Mouse (Mus musculus): ENCODE measurements around the gene Stim2. TPM values are rescaled to one million over a fixed set of nuclear protein-coding genes. Genes with fewer than 3 reads are reported as not detected.

Stim2 gene
- polyA plus RNA-seq, 1 experiment from 2014 or later: 36.4 TPM

- H3K4me2 ChIP-seq (replicated peaks): no peak overlapping the region
- H3K27me3 ChIP-seq (ENCODE audit: control insufficient read depth, insufficient read depth, low read length): no peaks in the 10 kb centered on the region
- H3K9me3 ChIP-seq (ENCODE audit: control insufficient read depth, low read length): no peaks in the 10 kb centered on the region
- 93% methylated on average over 5 of the region's 5 CpGs for WGBS
- H3K36me3 ChIP-seq (replicated peaks; ENCODE audit: control insufficient read depth, insufficient read depth): no peaks in the 10 kb centered on the region
- no peak overlapping the region for H3K9ac ChIP-seq
- no peak for DNase-seq (ENCODE audit: low spot score)
- H3K4me3 ChIP-seq (replicated peaks; ENCODE audit: low read length): no peak overlapping the region
- ATAC-seq (ENCODE audit: low FRiP score): no peak
- no peak overlapping the region for H3K27ac ChIP-seq
- H3K4me1 ChIP-seq (replicated peaks; ENCODE audit: control insufficient read depth, insufficient read depth, low read length): no peaks in the 10 kb centered on the region
These were observed 73.0 kb downstream of the Stim2 start for GRCm38 (mm10) chr5:54071288-54071687.

- DNase-seq (ENCODE audit: low spot score): no peak
- Histone ChIP-seq H3K4me3 (replicated peaks; ENCODE audit: low read length) (no peak overlapping the region), H3K27ac (no peak overlapping the region), H3K4me1 (replicated peaks; ENCODE audit: control insufficient read depth, insufficient read depth, low read length) (no peaks in the 10 kb centered on the region), H3K27me3 (ENCODE audit: control insufficient read depth, insufficient read depth, low read length) (no peaks in the 10 kb centered on the region), H3K36me3 (replicated peaks; ENCODE audit: control insufficient read depth, insufficient read depth) (no peaks in the 10 kb centered on the region), H3K9ac (no peak overlapping the region), H3K9me3 (ENCODE audit: control insufficient read depth, low read length) (no peaks in the 10 kb centered on the region), H3K4me2 (replicated peaks) (no peak overlapping the region)
- ATAC-seq (ENCODE audit: low FRiP score): no peak
- 92% methylated on average over 7 of the region's 7 CpGs for WGBS
These were observed 73.4 kb downstream of the Stim2 start for GRCm38 (mm10) chr5:54071705-54072104.

GRCm38 (mm10) chr5:54073291-54073690, 75.0 kb downstream of the Stim2 start:
- H3K4me3 ChIP-seq (replicated peaks; ENCODE audit: low read length): no peak overlapping the region
- no peaks in the 10 kb centered on the region for H3K36me3 ChIP-seq (replicated peaks; ENCODE audit: control insufficient read depth, insufficient read depth)
- no peaks in the 10 kb centered on the region for H3K27me3 ChIP-seq (ENCODE audit: control insufficient read depth, insufficient read depth, low read length)
- no peaks in the 10 kb centered on the region for H3K9me3 ChIP-seq (ENCODE audit: control insufficient read depth, low read length)
- no peaks in the 10 kb centered on the region for H3K4me1 ChIP-seq (replicated peaks; ENCODE audit: control insufficient read depth, insufficient read depth, low read length)
- peak; percentile 38 for DNase-seq (ENCODE audit: low spot score)
- H3K4me2 ChIP-seq (replicated peaks): no peak overlapping the region
- ATAC-seq (ENCODE audit: low FRiP score): no peak
- H3K27ac ChIP-seq: peak overlapping the region; percentile 2; the same call in 1 of the 2 replicates
- 34% methylated on average over 1 of the region's 1 CpGs for WGBS
- no peak overlapping the region for H3K9ac ChIP-seq

- Histone ChIP-seq H3K36me3 (replicated peaks; ENCODE audit: control insufficient read depth, insufficient read depth) (no peaks in the 10 kb centered on the region), H3K9me3 (ENCODE audit: control insufficient read depth, low read length) (no peaks in the 10 kb centered on the region), H3K4me1 (replicated peaks; ENCODE audit: control insufficient read depth, insufficient read depth, low read length) (no peaks in the 10 kb centered on the region), H3K9ac (no peak overlapping the region), H3K4me2 (replicated peaks) (no peak overlapping the region), H3K27ac (no peak overlapping the region), H3K4me3 (replicated peaks; ENCODE audit: low read length) (no peak overlapping the region), H3K27me3 (ENCODE audit: control insufficient read depth, insufficient read depth, low read length) (no peaks in the 10 kb centered on the region)
- WGBS: 93% methylated on average over 1 of the region's 1 CpGs
- no peak for DNase-seq (ENCODE audit: low spot score)
- ATAC-seq (ENCODE audit: low FRiP score): no peak
These were observed 81.7 kb downstream of the Stim2 start for GRCm38 (mm10) chr5:54079997-54080396.

GRCm38 (mm10) chr5:54087912-54088311, 89.6 kb downstream of the Stim2 start:
- no peak for ATAC-seq (ENCODE audit: low FRiP score)
- Histone ChIP-seq H3K36me3 (replicated peaks; ENCODE audit: control insufficient read depth, insufficient read depth) (no peaks in the 10 kb centered on the region), H3K4me1 (replicated peaks; ENCODE audit: control insufficient read depth, insufficient read depth, low read length) (no peaks in the 10 kb centered on the region), H3K9ac (no peak overlapping the region), H3K9me3 (ENCODE audit: control insufficient read depth, low read length) (no peaks in the 10 kb centered on the region), H3K27me3 (ENCODE audit: control insufficient read depth, insufficient read depth, low read length) (no peaks in the 10 kb centered on the region), H3K27ac (no peak overlapping the region), H3K4me3 (replicated peaks; ENCODE audit: low read length) (no peak overlapping the region), H3K4me2 (replicated peaks) (no peak overlapping the region)
- 91% methylated on average over 3 of the region's 3 CpGs for WGBS
- DNase-seq (ENCODE audit: low spot score): no peak

- 84% methylated on average over 6 of the region's 6 CpGs for WGBS
- ATAC-seq (ENCODE audit: low FRiP score): no peak
These were observed 99.9 kb downstream of the Stim2 start for GRCm38 (mm10) chr5:54098219-54098618.

GRCm38 (mm10) chr5:54100916-54101315, 102.6 kb downstream of the Stim2 start:
- H3K27ac ChIP-seq: 0 out of 2 replicates have a peak overlapping the region, but pooled peaks have one; percentile 34
- WGBS: 40% methylated on average over 3 of the region's 3 CpGs
- DNase-seq (ENCODE audit: low spot score): peak; percentile 56

More at GRCm38 (mm10) chr5:54098219-54098618, 99.9 kb downstream of the Stim2 start:
- H3K9ac ChIP-seq: no peak overlapping the region
- H3K4me3 ChIP-seq (replicated peaks; ENCODE audit: low read length): no peak overlapping the region
- no peaks in the 10 kb centered on the region for H3K27me3 ChIP-seq (ENCODE audit: control insufficient read depth, insufficient read depth, low read length)
- H3K9me3 ChIP-seq (ENCODE audit: control insufficient read depth, low read length): no peaks in the 10 kb centered on the region
- H3K36me3 ChIP-seq (replicated peaks; ENCODE audit: control insufficient read depth, insufficient read depth): no peaks in the 10 kb centered on the region
- H3K4me1 ChIP-seq (replicated peaks; ENCODE audit: control insufficient read depth, insufficient read depth, low read length): peaks cover 6% of the 10 kb centered on the region; the same call in 1 of the 2 replicates
- no peak overlapping the region for H3K27ac ChIP-seq
- no peak overlapping the region for H3K4me2 ChIP-seq (replicated peaks)
- DNase-seq (ENCODE audit: low spot score): no peak

GRCm38 (mm10) chr5:54101318-54101717, 103.0 kb downstream of the Stim2 start:
- no peak overlapping the region for H3K4me2 ChIP-seq (replicated peaks)
- H3K9me3 ChIP-seq (ENCODE audit: control insufficient read depth, low read length): no peaks in the 10 kb centered on the region
- no peak overlapping the region for H3K9ac ChIP-seq
- no peak overlapping the region for H3K4me3 ChIP-seq (replicated peaks; ENCODE audit: low read length)
- 47% methylated on average over 5 of the region's 5 CpGs for WGBS
- no peaks in the 10 kb centered on the region for H3K27me3 ChIP-seq (ENCODE audit: control insufficient read depth, insufficient read depth, low read length)
- H3K36me3 ChIP-seq (replicated peaks; ENCODE audit: control insufficient read depth, insufficient read depth): 0 out of 2 replicates have a peak, but pooled peaks cover 8% of the 10 kb centered on the region
- H3K27ac ChIP-seq: no peak overlapping the region
- ATAC-seq (ENCODE audit: low FRiP score) (no peak), DNase-seq (ENCODE audit: low spot score) (no peak)
- H3K4me1 ChIP-seq (replicated peaks; ENCODE audit: control insufficient read depth, insufficient read depth, low read length): peaks cover 6% of the 10 kb centered on the region; the same call in 1 of the 2 replicates

More at GRCm38 (mm10) chr5:54100916-54101315, 102.6 kb downstream of the Stim2 start:
- Histone ChIP-seq H3K27me3 (ENCODE audit: control insufficient read depth, insufficient read depth, low read length) (no peaks in the 10 kb centered on the region), H3K9ac (no peak overlapping the region), H3K9me3 (ENCODE audit: control insufficient read depth, low read length) (no peaks in the 10 kb centered on the region), H3K4me3 (replicated peaks; ENCODE audit: low read length) (no peak overlapping the region), H3K4me2 (replicated peaks) (no peak overlapping the region), H3K4me1 (replicated peaks; ENCODE audit: control insufficient read depth, insufficient read depth, low read length) (peaks cover 6% of the 10 kb centered on the region; the same call in 1 of the 2 replicates), H3K36me3 (replicated peaks; ENCODE audit: control insufficient read depth, insufficient read depth) (0 out of 2 replicates have a peak, but pooled peaks cover 8% of the 10 kb centered on the region)
- peak; percentile 64; the same call in 1 of the 2 replicates for ATAC-seq (ENCODE audit: low FRiP score)

- no peak overlapping the region for H3K9ac ChIP-seq
- ATAC-seq (ENCODE audit: low FRiP score) (no peak), DNase-seq (ENCODE audit: low spot score) (no peak)
- H3K4me2 ChIP-seq (replicated peaks): no peak overlapping the region
- H3K27ac ChIP-seq: no peak overlapping the region
- H3K4me1 ChIP-seq (replicated peaks; ENCODE audit: control insufficient read depth, insufficient read depth, low read length): peaks cover 6% of the 10 kb centered on the region; the same call in 1 of the 2 replicates
- no peaks in the 10 kb centered on the region for H3K9me3 ChIP-seq (ENCODE audit: control insufficient read depth, low read length)
- 0 out of 2 replicates have a peak, but pooled peaks cover 8% of the 10 kb centered on the region for H3K36me3 ChIP-seq (replicated peaks; ENCODE audit: control insufficient read depth, insufficient read depth)
- H3K4me3 ChIP-seq (replicated peaks; ENCODE audit: low read length): no peak overlapping the region
- 46% methylated on average over 1 of the region's 1 CpGs for WGBS
- no peaks in the 10 kb centered on the region for H3K27me3 ChIP-seq (ENCODE audit: control insufficient read depth, insufficient read depth, low read length)
These were observed 103.7 kb downstream of the Stim2 start for GRCm38 (mm10) chr5:54101960-54102359.

GRCm38 (mm10) chr5:54106669-54107068, 108.4 kb downstream of the Stim2 start:
- no peaks in the 10 kb centered on the region for H3K9me3 ChIP-seq (ENCODE audit: control insufficient read depth, low read length)
- H3K4me3 ChIP-seq (replicated peaks; ENCODE audit: low read length): no peak overlapping the region
- no peaks in the 10 kb centered on the region; the same call in 1 of the 2 replicates for H3K4me1 ChIP-seq (replicated peaks; ENCODE audit: control insufficient read depth, insufficient read depth, low read length)
- peaks cover 19% of the 10 kb centered on the region; the same call in 1 of the 2 replicates for H3K36me3 ChIP-seq (replicated peaks; ENCODE audit: control insufficient read depth, insufficient read depth)
- no peak overlapping the region for H3K4me2 ChIP-seq (replicated peaks)
- H3K27me3 ChIP-seq (ENCODE audit: control insufficient read depth, insufficient read depth, low read length): no peaks in the 10 kb centered on the region
- WGBS: 92% methylated on average over 4 of the region's 4 CpGs
- H3K27ac ChIP-seq: no peak overlapping the region
- DNase-seq (ENCODE audit: low spot score) (no peak), ATAC-seq (ENCODE audit: low FRiP score) (no peak)
- H3K9ac ChIP-seq: no peak overlapping the region

Data from hindbrain, embryonic 14.5 days (tissue).